Mouse (Mus musculus): ENCODE data around the gene Atg4c.

DNA sequence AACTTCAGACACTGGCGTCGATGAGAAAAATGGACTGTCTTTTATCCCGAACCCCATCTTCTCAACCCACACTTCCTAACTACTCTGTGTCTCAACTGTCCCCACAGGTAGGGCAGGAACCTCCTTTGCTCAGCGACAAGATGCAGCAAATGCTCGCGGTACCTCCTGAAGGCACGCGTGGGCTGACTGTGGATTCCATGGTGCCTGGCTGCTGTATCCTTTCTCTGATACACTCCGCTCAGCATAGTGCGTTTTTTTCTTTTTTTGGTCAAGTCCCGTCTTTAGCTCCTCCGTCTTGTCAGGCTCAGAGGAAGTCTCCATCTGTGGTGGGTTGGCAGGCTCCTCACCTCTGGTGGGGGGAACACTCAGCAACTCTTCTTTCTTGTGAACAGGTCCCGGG is 111.1 kb downstream of the Atg4c start:
- TF ChIP-seq CTCF (IDR thresholded peaks at IDR 0.05; ENCODE audit: extremely low read depth, insufficient read depth, low read length) (no peak), POLR2A (IDR thresholded peaks at IDR 0.05; ENCODE audit: extremely low read depth, insufficient read depth, low read length) (no peak)
